ENCODE assay signal across 8 mouse cellular contexts in the genomic region with DNA sequence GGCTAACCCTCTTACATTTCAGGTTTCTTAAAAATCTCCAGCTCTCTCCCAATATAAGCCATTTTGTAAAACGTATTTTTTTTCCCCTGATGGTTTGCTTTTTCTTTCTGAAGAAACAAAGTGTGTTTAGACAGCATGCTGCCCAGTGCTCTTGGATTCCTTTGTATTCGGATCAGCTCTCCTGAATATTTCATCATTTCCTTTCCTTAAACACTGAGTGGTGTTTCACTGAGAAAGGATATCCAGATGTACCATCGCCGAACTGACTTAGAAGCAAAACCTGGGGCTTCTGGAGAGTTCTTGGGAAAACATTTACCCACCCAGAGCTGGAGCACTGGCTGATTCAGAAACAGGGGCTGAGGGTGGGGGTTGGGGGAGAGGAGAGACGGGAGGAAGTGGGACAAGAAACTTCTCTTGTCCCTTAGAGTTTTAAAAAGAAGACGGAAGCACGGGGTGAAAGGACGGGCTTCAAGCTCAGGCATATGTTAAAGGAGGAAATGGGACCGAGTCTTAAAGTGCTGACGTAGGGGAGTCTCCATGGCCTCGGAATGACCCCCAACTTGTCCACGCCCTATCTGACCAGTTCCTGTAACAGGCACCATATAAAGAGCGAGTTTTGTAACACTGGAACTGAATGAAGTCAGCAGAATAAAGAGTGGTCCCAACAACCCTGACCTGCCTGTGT.
DNase-seq lines count a peak whose midpoint lies in the region; ATAC-seq and TF ChIP-seq lines count a peak whose summit lies in the region.

No protein-coding gene starts in this region.

- no peak overlapping the region for H3K4me3 ChIP-seq in left cerebral cortex, adult 2 months
- H3K4me3 ChIP-seq in embryonic facial prominence, embryonic 10.5 days = no peak overlapping the region
- no peak overlapping the region for H3K4me3 ChIP-seq in intestine, postnatal 0 days (ENCODE audit: low read depth, low read length)

- H3K4me1 ChIP-seq in embryonic facial prominence, embryonic 10.5 days = peaks cover 68% of the 10 kb centered on the region
- peaks cover 13% of the 10 kb centered on the region; the same call in 1 of the 2 replicates for H3K4me1 ChIP-seq in intestine, postnatal 0 days (replicated peaks; ENCODE audit: control insufficient read depth, insufficient read depth, low read length)

- no peak overlapping the region for H3K9ac ChIP-seq in intestine, postnatal 0 days (ENCODE audit: low read depth, low read length)

- H3K4me2 ChIP-seq in intestine, postnatal 0 days (replicated peaks; ENCODE audit: low read depth) = peak overlapping the region; percentile 32; the same call in 1 of the 2 replicates

- peak overlapping the region; percentile 61 for H3K27ac ChIP-seq in left cerebral cortex, adult 2 months
- H3K27ac ChIP-seq in embryonic facial prominence, embryonic 10.5 days (replicated peaks) = peak overlapping the region; percentile 65
- H3K27ac ChIP-seq in intestine, postnatal 0 days (ENCODE audit: low read depth, low read length) = peak overlapping the region; percentile 66

- H3K9me3 ChIP-seq in embryonic facial prominence, embryonic 10.5 days = no peaks in the 10 kb centered on the region
- H3K9me3 ChIP-seq in intestine, postnatal 0 days (ENCODE audit: control insufficient read depth) = no peaks in the 10 kb centered on the region

- peak; percentile 62 for ATAC-seq in intestine, postnatal 0 days

- TF ChIP-seq CTCF in left cerebral cortex, adult 2 months (IDR thresholded peaks at IDR 0.05) = no peak
- TF ChIP-seq CTCF in intestine, postnatal 0 days (IDR thresholded peaks at IDR 0.05; ENCODE audit: low read depth) = no peak

- 0 out of 2 replicates have a peak, but pooled peaks cover 4% of the 10 kb centered on the region for H3K27me3 ChIP-seq in embryonic facial prominence, embryonic 10.5 days (replicated peaks; ENCODE audit: low read depth, poor library complexity, severe bottlenecking)
- H3K27me3 ChIP-seq in intestine, postnatal 0 days (replicated peaks; ENCODE audit: control insufficient read depth, insufficient read depth, low read length) = no peaks in the 10 kb centered on the region

- H3K36me3 ChIP-seq in embryonic facial prominence, embryonic 10.5 days (replicated peaks) = no peaks in the 10 kb centered on the region
- H3K36me3 ChIP-seq in intestine, postnatal 0 days (ENCODE audit: control insufficient read depth, insufficient read depth) = no peaks in the 10 kb centered on the region

- DNase-seq in left cerebral cortex, adult 2 months (ENCODE audit: extremely low spot score in 1 of 2, low spot score in 2 of 2) = no peak
- DNase-seq in left cerebral cortex, adult 8-10 months (ENCODE audit: low spot score in 2 of 2) = no peak
- no peak for DNase-seq in embryonic facial prominence, embryonic 10.5 days (ENCODE audit: low spot score)
- peak; percentile 71 to 77 for DNase-seq in lung, postnatal 4 days
- no peak for DNase-seq in ovary, adult 18-20 months (ENCODE audit: low spot score)
- no peak for DNase-seq in cerebellum, adult 8-10 months
- no peak for DNase-seq in spleen, adult 18-20 months

- intact Hi-C loops in left cerebral cortex, adult 2 months (cut with DNase I) = no loop called here

- 54% methylated on average over 13 of the region's 13 CpGs for WGBS in embryonic facial prominence, embryonic 10.5 days
- 27% methylated on average over 13 of the region's 13 CpGs for WGBS in intestine, postnatal 0 days

Comparison
In these comparisons a context has a peak if more than half of its experiments do, and no peak if none do; other contexts are left out.
1. DNase-seq: peak in lung, postnatal 4 days (2 of 2); none in left cerebral cortex, adult 2 months (0 of 2), left cerebral cortex, adult 8-10 months (0 of 2), embryonic facial prominence, embryonic 10.5 days (single experiment), ovary, adult 18-20 months (single experiment), cerebellum, adult 8-10 months (single experiment) and spleen, adult 18-20 months (0 of 2).
2. Peak in every context shown above with its lines, with median percentiles within 50 percentile points of each other: H3K27ac ChIP-seq.